Mouse (Mus musculus): ENCODE results near the gene Dnajc13. TPM values are rescaled to one million over a fixed set of nuclear protein-coding genes. Genes with fewer than 3 reads are reported as not detected.

Dnajc13 gene
- polyA plus RNA-seq, 1 experiment from 2014 or later: 10.6 TPM

DNA sequence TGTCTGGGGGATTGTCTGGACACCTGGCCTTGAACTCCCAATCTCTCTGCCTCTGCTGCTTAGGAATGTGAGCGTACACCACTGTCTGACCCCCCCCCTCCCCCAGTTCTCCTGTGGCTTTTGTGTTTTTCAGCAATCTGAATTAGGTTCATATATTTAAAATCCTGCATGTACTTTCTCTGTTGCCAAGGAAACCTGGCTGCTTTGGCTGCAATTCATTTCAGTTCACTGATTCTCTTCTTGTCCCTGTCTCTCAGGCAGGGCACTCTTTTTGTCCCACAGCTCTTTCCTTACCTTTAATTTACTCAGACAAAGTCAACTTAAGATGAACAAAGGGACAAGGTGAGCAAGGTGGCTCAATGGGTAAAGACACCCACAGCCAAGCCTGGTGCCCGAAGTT, 134.6 kb downstream of the Dnajc13 start:
- Histone ChIP-seq H3K27ac (ENCODE audit: low read length) (no peak overlapping the region), H3K36me3 (ENCODE audit: insufficient read depth, low read length) (no peaks in the 10 kb centered on the region), H3K9ac (replicated peaks; ENCODE audit: low read depth) (no peak overlapping the region), H3K4me2 (replicated peaks; ENCODE audit: low read depth, low read length) (no peak overlapping the region), H3K4me1 (ENCODE audit: insufficient read depth, low read depth, low read length) (no peaks in the 10 kb centered on the region), H3K27me3 (replicated peaks; ENCODE audit: insufficient read depth, low read length) (no peaks in the 10 kb centered on the region), H3K9me3 (ENCODE audit: low read length) (no peaks in the 10 kb centered on the region), H3K4me3 (ENCODE audit: low read depth, low read length) (no peak overlapping the region)
- no peak for TF ChIP-seq EP300 (IDR thresholded peaks at IDR 0.05)
- no peak for TF ChIP-seq CTCF (IDR thresholded peaks at IDR 0.05)
- WGBS: 62% methylated on average over 2 of the region's 2 CpGs
- ATAC-seq: no peak
- no peak for DNase-seq (ENCODE audit: low spot score)

DNA sequence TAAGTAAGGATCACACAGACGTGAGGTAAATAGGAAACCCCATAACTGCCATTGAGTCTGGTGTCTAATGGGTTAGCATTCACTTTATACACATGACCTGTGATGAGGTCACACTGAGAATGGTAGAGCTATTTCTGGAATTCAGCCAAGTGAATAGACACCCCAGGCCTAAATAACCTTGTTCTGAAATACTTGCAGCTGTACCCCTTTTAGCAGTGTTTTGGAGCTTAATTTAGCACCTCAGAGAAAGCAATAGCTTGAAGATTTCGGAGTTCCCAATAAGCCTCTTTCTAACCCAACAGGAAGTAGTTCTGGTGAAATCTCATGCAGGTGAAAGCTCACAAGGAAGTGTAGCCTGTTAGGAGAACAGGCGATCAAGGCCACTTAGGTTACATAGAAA, 135.9 kb downstream of the Dnajc13 start, which contains the start of gene Ackr4:
Gene Ackr4 (minus strand): TSS at position 101 of the 400 bp plus-strand sequence.
- H3K9me3 ChIP-seq (ENCODE audit: low read length): no peaks in the 10 kb centered on the region
- H3K27ac ChIP-seq (ENCODE audit: low read length): no peak within 1 kb of the TSS
- H3K9ac ChIP-seq (replicated peaks; ENCODE audit: low read depth): no peak within 1 kb of the TSS
- H3K4me2 ChIP-seq (replicated peaks; ENCODE audit: low read depth, low read length): no peak within 1 kb of the TSS
- no peaks in the 10 kb centered on the region for H3K4me1 ChIP-seq (ENCODE audit: insufficient read depth, low read depth, low read length)
- 94% methylated on average over 3 of the region's 3 CpGs for WGBS
- H3K4me3 ChIP-seq (ENCODE audit: low read depth, low read length): no peak within 1 kb of the TSS
- ATAC-seq (no peak), DNase-seq (ENCODE audit: low spot score) (no peak)
- no peaks in the 10 kb centered on the region for H3K36me3 ChIP-seq (ENCODE audit: insufficient read depth, low read length)
- no peak for TF ChIP-seq EP300 (IDR thresholded peaks at IDR 0.05)
- no peak for TF ChIP-seq CTCF (IDR thresholded peaks at IDR 0.05)
- no peaks in the 10 kb centered on the region for H3K27me3 ChIP-seq (replicated peaks; ENCODE audit: insufficient read depth, low read length)

DNA sequence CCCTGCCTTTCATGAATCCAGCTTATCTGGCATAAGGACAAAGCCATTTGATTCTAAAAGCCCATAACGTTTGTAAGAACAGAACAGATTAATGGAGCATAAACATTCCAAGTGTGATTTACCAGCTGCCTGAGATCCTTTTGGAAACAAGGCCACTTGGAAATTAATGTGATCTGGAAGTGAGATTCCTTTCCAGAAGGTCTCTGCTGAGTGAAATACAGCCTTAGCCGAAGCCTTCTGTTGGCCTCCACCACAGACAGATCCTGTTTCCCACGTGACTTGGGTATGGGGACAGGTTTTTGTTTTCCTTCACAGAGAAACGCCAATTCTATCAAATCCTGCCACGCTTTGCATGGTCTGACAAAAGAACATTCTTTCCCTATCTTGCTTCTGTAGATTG, 139.1 kb downstream of the Dnajc13 start:
- no peak overlapping the region for H3K4me2 ChIP-seq (replicated peaks; ENCODE audit: low read depth, low read length)

DNA sequence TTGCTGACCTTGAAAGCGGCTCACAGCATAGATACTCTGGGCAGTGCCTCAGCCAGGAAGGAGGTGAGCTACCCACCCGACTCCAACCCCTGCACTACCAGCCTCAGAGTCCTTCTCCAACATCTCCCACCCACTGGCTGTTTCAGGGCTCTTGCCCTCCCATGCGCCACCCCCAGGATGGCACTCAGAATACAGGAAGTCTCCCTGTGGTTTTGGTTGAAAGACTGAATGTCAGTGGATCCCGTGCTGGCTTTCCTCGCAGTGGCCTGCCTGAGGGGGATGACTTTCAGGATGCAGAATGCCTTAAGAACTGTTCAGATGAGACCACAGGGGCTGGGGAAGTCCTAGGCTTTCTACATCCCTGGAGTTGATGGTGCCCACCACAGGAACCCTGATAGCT, 139.6 kb downstream of the Dnajc13 start:
- no peaks in the 10 kb centered on the region for H3K36me3 ChIP-seq (ENCODE audit: insufficient read depth, low read length)
- no peaks in the 10 kb centered on the region for H3K9me3 ChIP-seq (ENCODE audit: low read length)
- H3K27ac ChIP-seq (ENCODE audit: low read length): no peak overlapping the region
- 60% methylated on average over 5 of the region's 5 CpGs for WGBS
- DNase-seq (ENCODE audit: low spot score): no peak
- TF ChIP-seq EP300 (IDR thresholded peaks at IDR 0.05) (no peak), CTCF (IDR thresholded peaks at IDR 0.05) (0 out of 2 replicates have a peak, but pooled peaks have one; percentile 18)
- no peak for ATAC-seq
- H3K4me1 ChIP-seq (ENCODE audit: insufficient read depth, low read depth, low read length): no peaks in the 10 kb centered on the region
- H3K4me3 ChIP-seq (ENCODE audit: low read depth, low read length): no peak overlapping the region
- no peak overlapping the region for H3K9ac ChIP-seq (replicated peaks; ENCODE audit: low read depth)
- H3K27me3 ChIP-seq (replicated peaks; ENCODE audit: insufficient read depth, low read length): no peaks in the 10 kb centered on the region
- H3K4me2 ChIP-seq (replicated peaks; ENCODE audit: low read depth, low read length): no peak overlapping the region

More for the DNA sequence above, 139.1 kb downstream of the Dnajc13 start:
- Histone ChIP-seq H3K9ac (replicated peaks; ENCODE audit: low read depth) (no peak overlapping the region), H3K4me1 (ENCODE audit: insufficient read depth, low read depth, low read length) (no peaks in the 10 kb centered on the region), H3K27me3 (replicated peaks; ENCODE audit: insufficient read depth, low read length) (no peaks in the 10 kb centered on the region), H3K9me3 (ENCODE audit: low read length) (no peaks in the 10 kb centered on the region), H3K36me3 (ENCODE audit: insufficient read depth, low read length) (no peaks in the 10 kb centered on the region), H3K4me3 (ENCODE audit: low read depth, low read length) (no peak overlapping the region), H3K27ac (ENCODE audit: low read length) (no peak overlapping the region)
- TF ChIP-seq CTCF (IDR thresholded peaks at IDR 0.05) (no peak), EP300 (IDR thresholded peaks at IDR 0.05) (no peak)
- ATAC-seq (no peak), DNase-seq (ENCODE audit: low spot score) (no peak)
- 35% methylated on average over 5 of the region's 5 CpGs for WGBS

DNA sequence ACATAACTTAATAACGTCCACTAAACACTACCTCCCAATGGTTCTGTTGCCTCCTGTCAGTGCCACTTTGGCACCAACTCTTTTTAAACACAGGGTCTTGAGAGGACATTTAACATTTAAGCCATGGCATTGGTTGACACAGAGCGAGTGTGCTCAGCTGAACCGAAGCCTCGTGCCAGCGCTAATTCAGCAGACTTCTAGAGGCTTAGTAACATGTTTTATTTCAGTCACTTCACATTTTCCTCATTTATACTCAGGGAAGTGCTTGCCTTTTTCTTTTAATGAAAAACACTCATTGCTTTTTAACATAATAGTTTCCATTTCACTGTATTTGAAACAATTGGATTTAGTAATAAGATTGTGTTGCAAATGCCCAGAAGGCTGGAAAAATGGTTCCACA, 153.6 kb downstream of the Dnajc13 start:
- no peak for ATAC-seq
- 89% methylated on average over 5 of the region's 5 CpGs for WGBS

DNA sequence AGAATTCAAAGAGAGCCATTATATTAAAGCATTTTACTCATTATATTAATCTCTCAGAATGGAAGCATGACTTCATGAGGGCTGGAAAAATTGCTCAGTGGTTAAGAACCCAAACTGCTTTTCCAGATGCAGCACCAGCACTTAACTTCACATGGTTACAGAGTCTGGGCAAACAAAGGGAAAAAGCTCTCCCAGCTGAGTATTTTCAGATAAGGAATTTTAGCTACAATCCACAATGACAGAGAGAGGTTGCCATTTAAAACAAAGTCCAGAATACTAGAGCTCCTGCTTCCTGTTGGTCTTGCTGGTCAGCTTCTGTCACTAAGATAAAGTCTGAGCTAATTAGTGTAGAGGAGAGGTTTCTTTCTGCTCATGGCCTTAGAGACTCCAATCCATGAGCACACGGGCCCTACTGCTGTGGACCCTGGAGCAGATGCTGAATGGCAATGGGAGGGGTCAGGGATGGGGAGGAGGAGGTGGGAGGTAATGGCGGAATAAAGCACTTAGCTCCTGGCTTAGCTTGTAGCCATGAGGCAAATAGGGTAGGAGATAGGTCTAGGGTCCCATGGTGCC, 154.1 kb downstream of the Dnajc13 start:
- Histone ChIP-seq H3K4me1 (ENCODE audit: insufficient read depth, low read depth, low read length) (no peaks in the 10 kb centered on the region), H3K36me3 (ENCODE audit: insufficient read depth, low read length) (no peaks in the 10 kb centered on the region), H3K27me3 (replicated peaks; ENCODE audit: insufficient read depth, low read length) (no peaks in the 10 kb centered on the region), H3K9ac (replicated peaks; ENCODE audit: low read depth) (no peak overlapping the region), H3K27ac (ENCODE audit: low read length) (no peak overlapping the region), H3K4me3 (ENCODE audit: low read depth, low read length) (no peak overlapping the region), H3K4me2 (replicated peaks; ENCODE audit: low read depth, low read length) (no peak overlapping the region), H3K9me3 (ENCODE audit: low read length) (0 out of 2 replicates have a peak, but pooled peaks cover 2% of the 10 kb centered on the region)
- ATAC-seq: no peak
- no peak for TF ChIP-seq EP300 (IDR thresholded peaks at IDR 0.05)
- TF ChIP-seq CTCF (IDR thresholded peaks at IDR 0.05): no peak
- DNase-seq (ENCODE audit: low spot score): no peak
- 70% methylated on average over 2 of the region's 2 CpGs for WGBS

More for the DNA sequence above, 153.6 kb downstream of the Dnajc13 start:
- TF ChIP-seq EP300 (IDR thresholded peaks at IDR 0.05): no peak
- no peak for TF ChIP-seq CTCF (IDR thresholded peaks at IDR 0.05)
- H3K27ac ChIP-seq (ENCODE audit: low read length): no peak overlapping the region
- H3K4me3 ChIP-seq (ENCODE audit: low read depth, low read length): no peak overlapping the region
- H3K4me1 ChIP-seq (ENCODE audit: insufficient read depth, low read depth, low read length): no peaks in the 10 kb centered on the region
- DNase-seq (ENCODE audit: low spot score): no peak
- no peaks in the 10 kb centered on the region for H3K27me3 ChIP-seq (replicated peaks; ENCODE audit: insufficient read depth, low read length)
- no peak overlapping the region for H3K4me2 ChIP-seq (replicated peaks; ENCODE audit: low read depth, low read length)
- H3K9ac ChIP-seq (replicated peaks; ENCODE audit: low read depth): no peak overlapping the region
- 0 out of 2 replicates have a peak, but pooled peaks cover 2% of the 10 kb centered on the region for H3K9me3 ChIP-seq (ENCODE audit: low read length)
- H3K36me3 ChIP-seq (ENCODE audit: insufficient read depth, low read length): no peaks in the 10 kb centered on the region

All from lung, postnatal 0 days (tissue).